ENCODE assay signal across 8 mouse cellular contexts in genomic region chr3:3751596-3752251, GRCm38 (mm10).
DNase-seq lines count a peak whose midpoint lies in the region; ATAC-seq and TF ChIP-seq lines count a peak whose summit lies in the region.

No protein-coding gene starts in this region.

- WGBS in hindbrain, embryonic 11.5 days, result 13% methylated on average over 5 of the region's 5 CpGs
- 15% methylated on average over 5 of the region's 5 CpGs for WGBS in hindbrain, embryonic 10.5 days
- 8% methylated on average over 5 of the region's 5 CpGs for WGBS in forebrain, postnatal 0 days

- H3K9me3 ChIP-seq in hindbrain, embryonic 11.5 days (ENCODE audit: control insufficient read depth, low read length), result no peaks in the 10 kb centered on the region
- H3K9me3 ChIP-seq in hindbrain, embryonic 10.5 days, result no peaks in the 10 kb centered on the region
- no peaks in the 10 kb centered on the region for H3K9me3 ChIP-seq in forebrain, postnatal 0 days (ENCODE audit: low read length)

- peak; percentile 40 for ATAC-seq in hindbrain, embryonic 11.5 days (ENCODE audit: low FRiP score)
- ATAC-seq in forebrain, postnatal 0 days, result peak; percentile 27; the same call in 1 of the 2 replicates
- no peak for ATAC-seq in granulocyte monocyte progenitor cell, adult 5-6 weeks (replicated peaks; ENCODE audit: poor library complexity, severe bottlenecking)

- H3K9ac ChIP-seq in hindbrain, embryonic 11.5 days (ENCODE audit: low read depth, low read length), result no peak overlapping the region
- H3K9ac ChIP-seq in forebrain, postnatal 0 days, result no peak overlapping the region

- H3K27me3 ChIP-seq in hindbrain, embryonic 11.5 days (ENCODE audit: control insufficient read depth, insufficient read depth, low read length), result no peaks in the 10 kb centered on the region
- H3K27me3 ChIP-seq in hindbrain, embryonic 10.5 days (ENCODE audit: insufficient read depth, poor library complexity, severe bottlenecking), result no peaks in the 10 kb centered on the region
- H3K27me3 ChIP-seq in forebrain, postnatal 0 days (ENCODE audit: insufficient read depth, low read length), result no peaks in the 10 kb centered on the region

- no peak overlapping the region for H3K4me2 ChIP-seq in hindbrain, embryonic 11.5 days (replicated peaks; ENCODE audit: low read depth, low read length)
- H3K4me2 ChIP-seq in forebrain, postnatal 0 days (ENCODE audit: low read depth), result no peak overlapping the region

- H3K4me1 ChIP-seq in hindbrain, embryonic 11.5 days (replicated peaks; ENCODE audit: control insufficient read depth, insufficient read depth, low read length), result no peaks in the 10 kb centered on the region
- H3K4me1 ChIP-seq in hindbrain, embryonic 10.5 days (replicated peaks), result no peaks in the 10 kb centered on the region
- no peaks in the 10 kb centered on the region for H3K4me1 ChIP-seq in forebrain, postnatal 0 days (ENCODE audit: insufficient read depth)

- no peak overlapping the region for H3K4me3 ChIP-seq in hindbrain, embryonic 11.5 days (ENCODE audit: low read depth, low read length)
- no peak overlapping the region for H3K4me3 ChIP-seq in hindbrain, embryonic 10.5 days
- H3K4me3 ChIP-seq in forebrain, postnatal 0 days (ENCODE audit: low read depth, low read length), result no peak overlapping the region

- peak; percentile 74 for DNase-seq in hindbrain, embryonic 11.5 days (ENCODE audit: low spot score)
- no peak for DNase-seq in hindbrain, embryonic 10.5 days (ENCODE audit: low spot score)
- DNase-seq in right cerebral cortex, postnatal 10 days (ENCODE audit: low spot score in 2 of 2), result peak; percentile 19 to 29
- no peak for DNase-seq in right cerebral cortex, postnatal 36 days (ENCODE audit: low spot score in 2 of 2)
- peak; percentile 77 for DNase-seq in forebrain, postnatal 0 days
- DNase-seq in naive thymus-derived CD4-positive, alpha-beta T cell, adult 2 months (ENCODE audit: low read depth), result peak; percentile 1
- DNase-seq in frontal cortex, postnatal 14 days (ENCODE audit: low spot score in 2 of 2), result no peak

- H3K27ac ChIP-seq in hindbrain, embryonic 11.5 days (ENCODE audit: low read depth, low read length), result no peak overlapping the region
- H3K27ac ChIP-seq in hindbrain, embryonic 10.5 days, result no peak overlapping the region
- no peak overlapping the region for H3K27ac ChIP-seq in forebrain, postnatal 0 days (ENCODE audit: low read depth, low read length)

- TF ChIP-seq CTCF in forebrain, postnatal 0 days (IDR thresholded peaks at IDR 0.05; ENCODE audit: low read depth), result peak; percentile 79

- H3K36me3 ChIP-seq in hindbrain, embryonic 11.5 days (ENCODE audit: control insufficient read depth, insufficient read depth, low read length), result no peaks in the 10 kb centered on the region
- no peaks in the 10 kb centered on the region for H3K36me3 ChIP-seq in hindbrain, embryonic 10.5 days
- no peaks in the 10 kb centered on the region for H3K36me3 ChIP-seq in forebrain, postnatal 0 days (ENCODE audit: insufficient read depth)

Comparison
In these comparisons a context has a peak if more than half of its experiments do, and no peak if none do; other contexts are left out.
1. DNase-seq: peak in hindbrain, embryonic 11.5 days (single experiment), right cerebral cortex, postnatal 10 days (2 of 2), forebrain, postnatal 0 days (single experiment) and naive thymus-derived CD4-positive, alpha-beta T cell, adult 2 months (single experiment); none in hindbrain, embryonic 10.5 days (single experiment), right cerebral cortex, postnatal 36 days (0 of 2) and frontal cortex, postnatal 14 days (0 of 2).